Mouse (Mus musculus) kidney, embryonic 14.5 days (tissue): Measurements from ENCODE around the gene Rap1a. TPM values are rescaled to one million over a fixed set of nuclear protein-coding genes. Genes with fewer than 3 reads are reported as not detected.
A peak's percentile ranks its signal among the peaks of the same experiment; 100 is the strongest.

Experiments
- ATAC-seq: fragments of 200-750 bp; cut with Nextera tagmentation; 2 replicates; pipeline ENCODE4 v1.8.0; 2017; ENCODE audit warnings: moderate number of reproducible peaks, mild to moderate bottlenecking, moderate TSS enrichment, moderate library complexity; ENCODE audit not compliant: low FRiP score, low TSS enrichment
- H3K27ac ChIP-seq: fragments of 300-500 bp; sonication (generic); 2 replicates; pipeline ENCODE4 v1.5.1; 2014; ENCODE audit warnings: low read depth, mild to moderate bottlenecking, low read length, moderate library complexity, mixed read lengths
- H3K27me3 ChIP-seq: fragments of 300-500 bp; sonication (generic); 2 replicates; pipeline ENCODE4 v1.6.1; 2014; ENCODE audit warnings: mild to moderate bottlenecking, low read length; ENCODE audit not compliant: control insufficient read depth, insufficient read depth
- H3K36me3 ChIP-seq: fragments of 300-500 bp; sonication (generic); 2 replicates; pipeline ENCODE4 v1.6.1; 2014; ENCODE audit warnings: low read length, mixed read lengths; ENCODE audit not compliant: control insufficient read depth, insufficient read depth
- H3K4me1 ChIP-seq: fragments of 300-500 bp; sonication (generic); 2 replicates; pipeline ENCODE4 v1.6.1; 2014; ENCODE audit warnings: low read length, mixed read lengths; ENCODE audit not compliant: control insufficient read depth, insufficient read depth
- H3K4me2 ChIP-seq: fragments of 300-500 bp; sonication (generic); replicated peaks from 2 replicates; pipeline ENCODE4 v1.6.1; 2014; ENCODE audit warnings: low read depth, mild to moderate bottlenecking, low read length
- H3K4me3 ChIP-seq: fragments of 300-500 bp; sonication (generic); 2 replicates; pipeline ENCODE4 v1.5.1; 2014; ENCODE audit warnings: mild to moderate bottlenecking, low read length
- H3K9ac ChIP-seq: fragments of 300-500 bp; sonication (generic); 2 replicates; pipeline ENCODE4 v1.6.1; 2014; ENCODE audit warnings: low read depth, mild to moderate bottlenecking, low read length, moderate library complexity
- H3K9me3 ChIP-seq: fragments of 300-500 bp; sonication (generic); 2 replicates; pipeline ENCODE4 v1.6.1; 2016; ENCODE audit warnings: low read length; ENCODE audit not compliant: control insufficient read depth
- WGBS: fragments of 180-500 bp; shearing (Covaris S2); extraction: QIAGEN DNeasy Blood & Tissue Kit; methylation state at CpG from one replicate; pipeline ENCODE4 v1.1.7; 2014; 5-methylcytosine and 5-hydroxymethylcytosine counted together
- polyA plus RNA-seq: library from polyadenylated mRNA; unstranded; fragments of >200 nt; fragmentation: Nextera tagmentation; extraction: Ambion mirVana; gene quantifications from 2 replicates; pipeline ENCODE4 v1.2.1, GENCODE M21; 2014

Rap1a gene
- polyA plus RNA-seq, 1 experiment from 2014 or later: 89.0 TPM

DNA sequence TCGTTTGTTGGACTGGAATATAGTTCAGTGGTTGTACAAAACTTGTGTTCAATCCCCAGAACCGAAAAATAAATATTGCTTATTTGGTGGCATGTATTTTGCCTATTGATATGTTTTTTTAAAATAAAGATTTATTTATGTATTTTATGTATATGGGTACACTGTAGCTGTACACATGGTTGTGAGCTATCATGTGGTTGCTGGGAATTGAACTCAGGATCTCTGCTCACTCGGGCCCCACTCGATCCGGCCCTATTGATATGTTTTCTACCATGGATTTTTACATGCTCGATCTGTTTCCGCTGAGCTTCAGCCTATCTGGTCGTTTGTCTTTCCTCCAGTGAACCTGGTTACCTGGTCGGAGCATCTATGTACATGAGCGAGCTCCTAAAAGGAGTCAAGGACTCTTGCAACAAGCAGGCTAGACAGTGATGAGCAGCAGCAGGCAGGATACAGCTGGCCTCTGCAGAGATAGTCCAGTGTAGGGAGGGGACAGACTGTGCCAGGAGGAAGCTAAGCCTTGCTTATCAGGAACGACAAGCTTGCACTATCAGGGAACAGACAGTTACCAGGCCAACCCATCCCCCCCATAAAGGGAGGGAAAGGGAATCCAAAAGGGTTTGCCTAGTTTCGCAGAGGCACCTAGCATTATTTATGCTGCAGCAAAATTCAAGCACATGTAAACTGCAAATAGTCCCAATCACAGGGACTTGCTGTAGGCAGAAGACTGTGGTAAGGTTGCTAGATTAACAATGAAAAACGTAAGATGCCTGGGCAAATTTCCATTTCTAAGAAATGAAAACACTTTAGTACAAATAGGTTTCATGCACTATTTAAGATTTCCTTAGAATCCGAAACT is 7.3 kb upstream of the Rap1a start:
- H3K9ac ChIP-seq: no peak overlapping the region
- peak; percentile 76 for ATAC-seq
- no peak overlapping the region for H3K27ac ChIP-seq
- no peaks in the 10 kb centered on the region for H3K4me1 ChIP-seq
- H3K36me3 ChIP-seq: no peaks in the 10 kb centered on the region
- no peaks in the 10 kb centered on the region for H3K27me3 ChIP-seq
- no peaks in the 10 kb centered on the region for H3K9me3 ChIP-seq
- no peak overlapping the region for H3K4me3 ChIP-seq
- 82% methylated on average over 14 of the region's 14 CpGs for WGBS
- no peak overlapping the region for H3K4me2 ChIP-seq

- Histone ChIP-seq H3K36me3 (no peaks in the 10 kb centered on the region), H3K27ac (no peak overlapping the region), H3K4me1 (no peaks in the 10 kb centered on the region), H3K4me2 (no peak overlapping the region), H3K9me3 (no peaks in the 10 kb centered on the region), H3K27me3 (no peaks in the 10 kb centered on the region), H3K4me3 (no peak overlapping the region), H3K9ac (no peak overlapping the region)
- WGBS: 75% methylated on average over 1 of the region's 1 CpGs
- ATAC-seq: no peak
Measured at GRCm38 (mm10) chr3:105807672-105808071, 6.5 kb upstream of the Rap1a start.

DNA sequence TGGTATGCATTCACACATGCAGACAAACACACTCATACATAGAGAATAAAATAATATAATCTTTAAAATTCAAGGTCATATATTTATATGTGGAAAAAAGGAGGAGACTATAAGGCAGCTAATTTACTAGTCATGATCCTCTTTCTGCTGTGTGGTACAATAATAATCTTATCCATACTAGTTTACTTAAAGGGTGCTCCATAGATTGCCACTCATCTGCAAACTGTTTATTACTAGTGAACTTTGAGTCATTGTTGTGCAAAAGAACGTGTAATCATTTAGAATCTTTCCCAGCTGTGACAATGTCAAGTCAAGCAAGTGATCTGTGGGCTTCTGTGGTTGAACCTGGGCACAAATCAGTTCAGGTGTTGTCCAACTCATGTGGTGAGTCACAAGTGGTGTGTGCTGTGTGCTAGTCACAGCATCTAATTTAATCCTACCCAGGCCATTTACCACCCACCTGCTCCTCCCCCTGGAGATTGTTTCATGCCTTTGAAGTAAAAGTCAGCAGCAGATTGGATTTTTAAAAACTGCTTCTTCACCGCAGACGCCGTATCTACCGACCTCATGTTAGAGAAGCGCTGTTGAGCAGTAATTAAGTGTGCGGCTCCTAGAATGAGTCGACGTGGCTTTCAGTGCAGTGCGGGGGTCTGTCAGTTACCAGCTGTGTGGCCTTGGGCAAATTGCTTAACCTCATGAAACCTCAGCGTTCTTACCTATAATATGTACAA is 5.5 kb upstream of the Rap1a start:
- Histone ChIP-seq H3K36me3 (no peaks in the 10 kb centered on the region), H3K4me1 (no peaks in the 10 kb centered on the region), H3K4me3 (no peak overlapping the region), H3K4me2 (no peak overlapping the region), H3K9ac (no peak overlapping the region), H3K9me3 (no peaks in the 10 kb centered on the region), H3K27me3 (no peaks in the 10 kb centered on the region), H3K27ac (no peak overlapping the region)
- WGBS: 78% methylated on average over 11 of the region's 11 CpGs
- no peak for ATAC-seq

GRCm38 (mm10) chr3:105803600-105803999 is 2.5 kb upstream of the Rap1a start:
- Histone ChIP-seq H3K27ac (no peak overlapping the region), H3K9me3 (no peaks in the 10 kb centered on the region), H3K36me3 (no peaks in the 10 kb centered on the region), H3K27me3 (no peaks in the 10 kb centered on the region), H3K9ac (no peak overlapping the region), H3K4me3 (no peak overlapping the region), H3K4me1 (peaks cover 16% of the 10 kb centered on the region; the same call in 1 of the 2 replicates), H3K4me2 (no peak overlapping the region)
- 78% methylated on average over 11 of the region's 11 CpGs for WGBS
- ATAC-seq: no peak

GRCm38 (mm10) chr3:105800675-105801190 is 403 bp downstream of the Rap1a start:
- Histone ChIP-seq H3K4me2 (peak overlapping the region; percentile 82), H3K27me3 (no peaks in the 10 kb centered on the region), H3K9me3 (no peaks in the 10 kb centered on the region), H3K4me3 (peak overlapping the region; percentile 81), H3K9ac (peak overlapping the region; percentile 89), H3K27ac (peak overlapping the region; percentile 80), H3K36me3 (no peaks in the 10 kb centered on the region), H3K4me1 (peaks cover 24% of the 10 kb centered on the region; the same call in 1 of the 2 replicates)
- under 1% methylated on average over 50 of the region's 59 CpGs for WGBS
- ATAC-seq: peak; percentile 75

DNA sequence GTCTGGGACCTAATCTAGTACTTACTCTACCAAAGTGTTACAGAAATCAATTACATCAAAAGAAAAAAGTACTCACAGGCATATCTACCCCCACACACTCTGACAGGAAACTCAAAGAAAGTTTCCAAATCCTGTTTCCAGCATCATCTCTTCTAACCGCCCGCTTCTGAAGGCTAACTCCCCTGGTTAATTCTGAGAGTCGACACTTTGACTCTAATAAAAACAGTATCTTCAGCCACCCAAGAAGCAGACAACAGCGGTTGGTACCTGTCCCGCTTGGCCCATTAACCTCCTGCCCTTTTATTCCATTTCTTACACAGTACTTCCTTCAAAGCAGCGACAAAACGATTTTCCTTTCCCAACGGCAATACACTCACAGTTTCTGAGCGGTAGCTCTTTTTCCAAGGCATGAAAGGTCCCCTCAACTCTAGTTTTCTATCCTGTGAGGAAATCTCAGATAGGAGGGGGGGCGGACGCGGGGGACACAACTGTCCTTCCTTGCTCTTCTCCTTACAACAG is 921 bp downstream of the Rap1a start:
- H3K4me3 ChIP-seq: peak overlapping the region; percentile 81
- peak overlapping the region; percentile 80 for H3K27ac ChIP-seq
- H3K9ac ChIP-seq: peak overlapping the region; percentile 89
- WGBS: under 1% methylated on average over 12 of the region's 12 CpGs
- H3K36me3 ChIP-seq: no peaks in the 10 kb centered on the region
- ATAC-seq: peak; percentile 3; the same call in 1 of the 2 replicates
- peaks cover 24% of the 10 kb centered on the region; the same call in 1 of the 2 replicates for H3K4me1 ChIP-seq
- H3K27me3 ChIP-seq: no peaks in the 10 kb centered on the region
- peak overlapping the region; percentile 82 for H3K4me2 ChIP-seq
- no peaks in the 10 kb centered on the region for H3K9me3 ChIP-seq

- Histone ChIP-seq H3K9ac (no peak overlapping the region), H3K4me1 (peaks cover 24% of the 10 kb centered on the region; the same call in 1 of the 2 replicates), H3K4me3 (peak overlapping the region; percentile 81; the same call in 1 of the 2 replicates), H3K4me2 (peak overlapping the region; percentile 82; the same call in 1 of the 2 replicates), H3K27ac (no peak overlapping the region), H3K36me3 (no peaks in the 10 kb centered on the region), H3K9me3 (no peaks in the 10 kb centered on the region), H3K27me3 (no peaks in the 10 kb centered on the region)
- no peak for ATAC-seq
- 67% methylated on average over 4 of the region's 4 CpGs for WGBS
Measured at GRCm38 (mm10) chr3:105799375-105799774, 1.8 kb downstream of the Rap1a start.

- H3K36me3 ChIP-seq: no peaks in the 10 kb centered on the region
- H3K9me3 ChIP-seq: no peaks in the 10 kb centered on the region
- H3K4me3 ChIP-seq: no peak overlapping the region
- WGBS: 82% methylated on average over 2 of the region's 2 CpGs
- H3K27ac ChIP-seq: no peak overlapping the region
- no peaks in the 10 kb centered on the region for H3K27me3 ChIP-seq
- peaks cover 24% of the 10 kb centered on the region; the same call in 1 of the 2 replicates for H3K4me1 ChIP-seq
- no peak overlapping the region; the same call in 1 of the 2 replicates for H3K4me2 ChIP-seq
- ATAC-seq: no peak
- H3K9ac ChIP-seq: no peak overlapping the region
Measured at GRCm38 (mm10) chr3:105798770-105799169, 2.4 kb downstream of the Rap1a start.
